Mouse (Mus musculus) testis, adult 2 months (tissue): ENCODE measurements at regions not wholly inside any gene's neighbourhood (a gene's known extent, or its start where the extent isn't known, plus 50 kb on each side); places are given as distances from the start of the nearest gene placed in this dataset.
A peak's percentile ranks its signal among the peaks of the same experiment; 100 is the strongest.

Experiments
- H3K27ac ChIP-seq: fragments of 200-500 bp; 2 replicates; pipeline ENCODE4 v1.5.1; 2012; ENCODE audit warnings: low read depth, low read length; ENCODE audit not compliant: control insufficient read depth, insufficient read depth
- H3K27me3 ChIP-seq: fragments of 200-500 bp; 2 replicates; pipeline ENCODE4 v1.6.1; 2012; ENCODE audit warnings: mild to moderate bottlenecking, low read length, moderate library complexity; ENCODE audit not compliant: control insufficient read depth, insufficient read depth
- H3K36me3 ChIP-seq: fragments of 200-500 bp; 2 replicates; pipeline ENCODE4 v1.6.1; 2012; ENCODE audit warnings: mild to moderate bottlenecking, low read length; ENCODE audit not compliant: control insufficient read depth, insufficient read depth
- H3K4me1 ChIP-seq: fragments of 200-500 bp; 2 replicates; pipeline ENCODE4 v1.6.1; 2012; ENCODE audit warnings: low read length; ENCODE audit not compliant: control insufficient read depth, insufficient read depth
- H3K4me3 ChIP-seq: fragments of 200-500 bp; 2 replicates; pipeline ENCODE4 v1.5.1; 2012; ENCODE audit warnings: low read depth, mild to moderate bottlenecking, low read length, moderate library complexity, mixed read lengths; ENCODE audit not compliant: control insufficient read depth
- CTCF ChIP-seq: fragments of 200-500 bp; IDR thresholded peaks from 2 replicates; pipeline ENCODE4 v1.5.1; 2012; ENCODE audit warnings: low read depth, mild to moderate bottlenecking, inconsistent platforms, low read length, moderate library complexity; ENCODE audit not compliant: control insufficient read depth, insufficient read depth, insufficient replicate concordance
- POLR2A ChIP-seq: fragments of 200-500 bp; IDR thresholded peaks from 2 replicates; pipeline ENCODE4 v1.6.1; 2012; ENCODE audit warnings: low read depth, mild to moderate bottlenecking, inconsistent platforms, low read length, moderate library complexity; ENCODE audit not compliant: control insufficient read depth

DNA sequence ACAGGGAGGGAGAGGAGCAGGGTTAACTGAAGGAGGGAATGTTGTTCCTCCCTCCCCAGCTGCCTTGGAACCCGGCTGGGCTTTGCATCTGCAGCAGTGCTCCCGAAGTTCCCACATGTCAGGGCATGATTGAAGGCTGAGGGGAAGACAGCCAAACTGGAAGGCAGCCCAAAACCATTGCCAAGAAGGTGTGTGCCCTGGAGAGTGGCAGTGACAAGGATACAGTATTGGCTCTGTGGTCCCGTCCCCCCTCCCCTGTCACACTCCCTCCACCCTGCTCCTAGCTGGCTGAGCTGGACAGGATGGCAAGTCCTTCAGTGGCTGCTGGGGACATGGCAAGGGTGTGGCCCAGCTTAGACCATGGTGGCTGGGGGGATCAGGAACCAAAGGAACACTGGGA is 79.1 kb downstream of the Cyp26b1 start:
- TF ChIP-seq POLR2A (no peak), CTCF (no peak)
- Histone ChIP-seq H3K4me3 (no peak overlapping the region), H3K27me3 (no peaks in the 10 kb centered on the region), H3K27ac (no peak overlapping the region), H3K36me3 (no peaks in the 10 kb centered on the region), H3K4me1 (no peaks in the 10 kb centered on the region; the same call in 1 of the 2 replicates)

DNA sequence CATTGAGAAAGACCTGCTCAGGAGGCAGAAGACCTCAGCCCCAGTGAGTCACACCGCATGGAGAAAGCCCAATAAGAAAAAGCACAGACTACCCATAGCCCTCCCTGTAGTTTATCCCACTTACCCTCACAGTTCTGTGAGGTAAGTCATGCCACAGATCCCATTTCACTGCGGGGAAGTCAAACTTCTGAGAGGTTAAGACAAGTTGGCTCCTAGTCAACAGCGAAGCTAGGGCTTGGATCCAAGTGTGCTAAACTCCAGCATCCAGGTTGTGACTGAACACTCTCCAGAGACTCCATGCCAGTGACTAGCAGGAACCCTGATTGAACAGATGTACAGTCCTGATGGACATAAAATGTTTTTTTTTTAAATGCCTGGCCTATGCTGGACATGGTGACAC is 85.1 kb downstream of the Cyp26b1 start:
- no peak overlapping the region for H3K4me3 ChIP-seq
- H3K4me1 ChIP-seq: no peaks in the 10 kb centered on the region; the same call in 1 of the 2 replicates
- no peak overlapping the region for H3K27ac ChIP-seq
- no peaks in the 10 kb centered on the region for H3K27me3 ChIP-seq
- H3K36me3 ChIP-seq: no peaks in the 10 kb centered on the region
- no peak for TF ChIP-seq POLR2A
- TF ChIP-seq CTCF: no peak

DNA sequence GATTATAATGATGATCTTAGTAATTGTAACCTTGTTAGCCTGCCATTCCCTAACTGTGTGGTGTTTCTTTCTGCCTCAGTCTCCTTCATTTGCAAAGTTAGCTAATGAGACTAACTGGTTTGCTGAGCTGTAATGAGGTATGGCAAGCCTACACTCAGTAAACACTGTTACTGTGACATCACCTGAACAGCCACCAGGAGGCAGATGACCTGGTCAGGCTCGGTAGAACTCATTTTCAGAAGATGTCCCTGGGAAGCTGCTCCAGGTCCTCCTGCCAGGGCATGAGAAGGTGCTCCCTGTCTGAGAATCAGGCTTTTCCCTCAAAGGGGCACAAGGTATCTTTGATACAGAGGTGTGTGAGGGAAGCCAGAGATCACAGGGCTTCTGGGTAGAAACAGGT is 87.0 kb downstream of the Cyp26b1 start:
- Histone ChIP-seq H3K36me3 (no peaks in the 10 kb centered on the region), H3K4me1 (no peaks in the 10 kb centered on the region; the same call in 1 of the 2 replicates), H3K27ac (no peak overlapping the region), H3K27me3 (no peaks in the 10 kb centered on the region), H3K4me3 (no peak overlapping the region)
- TF ChIP-seq CTCF (no peak), POLR2A (no peak)

DNA sequence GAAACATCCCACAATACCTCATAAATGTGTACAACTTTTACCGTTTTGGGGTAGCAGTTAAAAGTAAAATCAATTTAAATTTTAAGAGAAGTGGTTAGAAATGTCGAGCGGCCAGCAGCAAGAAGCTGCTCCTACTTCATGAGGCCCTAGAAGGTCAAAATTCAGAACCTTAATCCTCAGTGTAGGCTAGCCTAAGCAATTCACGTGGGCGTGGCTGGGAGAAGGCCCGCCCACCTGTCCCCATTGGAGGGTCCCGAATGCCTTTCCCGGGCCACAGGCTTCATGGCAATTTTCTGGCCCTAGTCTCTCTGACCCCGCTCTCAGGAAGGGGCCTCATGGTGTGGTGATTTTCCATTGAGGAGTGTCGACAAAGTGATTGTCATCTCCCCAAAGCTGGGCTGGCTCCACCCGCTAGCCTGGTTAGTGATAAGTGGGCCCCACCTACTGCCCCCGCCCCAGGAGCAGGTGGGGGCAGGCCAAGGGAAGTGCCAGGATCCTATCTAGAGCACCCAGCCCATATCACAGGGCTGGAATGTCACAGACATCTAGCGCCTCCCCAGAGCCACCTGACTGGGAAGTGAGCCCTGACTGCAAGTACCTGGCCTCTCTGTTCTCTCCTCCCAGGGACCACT is 93.3 kb downstream of the Cyp26b1 start:
- no peak overlapping the region for H3K27ac ChIP-seq
- H3K36me3 ChIP-seq: no peaks in the 10 kb centered on the region
- peaks cover 4% of the 10 kb centered on the region; the same call in 1 of the 2 replicates for H3K4me1 ChIP-seq
- H3K27me3 ChIP-seq: no peaks in the 10 kb centered on the region
- TF ChIP-seq POLR2A (no peak), CTCF (no peak)
- no peak overlapping the region for H3K4me3 ChIP-seq

DNA sequence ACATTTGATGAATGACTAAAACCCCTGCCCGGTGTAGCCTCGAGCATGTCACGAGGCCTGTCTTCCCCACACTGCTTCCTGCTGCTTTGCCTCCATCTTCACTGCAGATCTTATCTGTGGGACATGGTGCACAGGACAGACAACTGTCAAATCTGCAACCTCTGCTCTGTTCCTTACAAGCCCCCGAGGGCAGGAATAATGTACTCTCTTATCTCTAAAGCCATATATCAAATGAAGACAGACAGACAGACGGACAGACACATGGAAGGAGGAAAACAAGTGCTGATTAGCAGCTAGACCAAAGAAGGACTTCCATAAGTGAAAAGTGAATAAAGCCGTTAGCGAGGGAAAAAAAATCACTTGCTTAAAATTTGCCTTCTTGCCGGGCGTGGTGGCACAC is 95.6 kb downstream of the Cyp26b1 start:
- TF ChIP-seq POLR2A (no peak), CTCF (no peak)
- no peaks in the 10 kb centered on the region for H3K36me3 ChIP-seq
- no peak overlapping the region for H3K27ac ChIP-seq
- no peaks in the 10 kb centered on the region for H3K27me3 ChIP-seq
- H3K4me1 ChIP-seq: peaks cover 4% of the 10 kb centered on the region; the same call in 1 of the 2 replicates
- no peak overlapping the region for H3K4me3 ChIP-seq

DNA sequence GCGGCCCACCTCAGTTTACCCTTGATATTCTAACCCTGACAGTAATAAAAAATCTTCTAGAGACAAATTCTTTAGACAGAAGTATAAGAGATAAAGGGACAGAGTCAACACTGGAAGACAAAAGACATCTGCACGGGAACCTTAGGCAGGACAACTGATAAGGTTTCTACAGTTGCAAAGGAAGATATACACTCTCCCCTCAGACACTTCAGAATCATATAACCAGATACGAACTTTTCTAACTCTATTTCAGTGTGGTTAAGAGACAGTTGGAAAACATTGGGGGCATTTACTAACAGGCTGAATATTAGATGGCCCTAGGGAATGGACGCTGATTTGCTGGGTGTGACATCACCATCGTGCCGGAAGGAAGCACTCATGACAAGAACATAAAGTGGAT is 100.0 kb downstream of the Cyp26b1 start:
- TF ChIP-seq POLR2A (no peak), CTCF (no peak)

DNA sequence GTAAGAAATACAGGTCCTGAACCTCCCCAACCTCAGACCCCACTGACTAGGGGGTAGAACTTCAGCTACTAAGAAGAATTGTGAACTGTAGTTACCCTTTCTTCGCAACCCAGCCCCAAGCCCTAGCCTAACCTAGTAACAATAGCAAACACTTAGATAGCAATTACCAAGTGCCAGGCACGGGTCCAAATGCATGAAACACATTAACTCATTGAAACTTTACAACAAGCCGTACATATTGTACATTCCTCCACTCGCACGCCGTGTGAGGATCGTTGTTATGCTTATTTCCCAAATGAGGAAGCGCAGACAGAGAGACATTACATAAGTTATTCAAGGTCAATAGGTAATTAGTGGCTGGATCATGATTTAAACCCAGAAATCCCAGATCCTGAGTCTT is 100.5 kb downstream of the Cyp26b1 start:
- no peaks in the 10 kb centered on the region for H3K36me3 ChIP-seq
- H3K27ac ChIP-seq: no peak overlapping the region
- H3K27me3 ChIP-seq: no peaks in the 10 kb centered on the region
- no peak overlapping the region for H3K4me3 ChIP-seq
- TF ChIP-seq POLR2A (no peak), CTCF (no peak)
- H3K4me1 ChIP-seq: no peaks in the 10 kb centered on the region; the same call in 1 of the 2 replicates

More for the DNA sequence above, 100.0 kb downstream of the Cyp26b1 start:
- Histone ChIP-seq H3K4me3 (no peak overlapping the region), H3K36me3 (no peaks in the 10 kb centered on the region), H3K27me3 (no peaks in the 10 kb centered on the region), H3K4me1 (no peaks in the 10 kb centered on the region; the same call in 1 of the 2 replicates), H3K27ac (no peak overlapping the region)

DNA sequence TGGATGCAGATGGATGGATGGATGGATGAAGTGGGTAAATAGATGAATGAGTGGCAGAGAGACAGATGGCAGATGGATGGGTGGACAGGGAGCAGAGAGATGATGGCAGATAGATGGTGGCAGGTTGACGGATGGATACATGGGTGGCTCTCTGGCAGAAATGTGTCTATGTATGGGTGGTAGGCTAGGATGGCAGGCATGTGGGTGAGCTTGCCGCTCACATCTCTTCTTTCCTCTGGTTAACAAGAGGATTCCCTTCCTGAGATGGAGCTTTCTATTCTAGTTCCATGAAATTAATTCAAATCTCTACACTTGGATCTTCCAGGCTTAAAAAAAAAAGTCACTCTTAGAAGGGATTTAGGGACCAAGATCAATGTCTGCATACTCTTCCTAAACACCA is 101.1 kb downstream of the Cyp26b1 start:
- Histone ChIP-seq H3K27ac (0 out of 2 replicates have a peak overlapping the region, but pooled peaks have one; percentile 23), H3K4me3 (no peak overlapping the region), H3K36me3 (no peaks in the 10 kb centered on the region), H3K4me1 (no peaks in the 10 kb centered on the region; the same call in 1 of the 2 replicates), H3K27me3 (no peaks in the 10 kb centered on the region)
- TF ChIP-seq POLR2A (no peak), CTCF (no peak)
